Mouse (Mus musculus): ENCODE data around the gene Fcgr3.

GRCm38 (mm10) chr1:171011733-171012132, 53.0 kb downstream of the Fcgr3 start:
- TF ChIP-seq CTCF (IDR thresholded peaks at IDR 0.05) (no peak), EP300 (IDR thresholded peaks at IDR 0.05; ENCODE audit: insufficient read depth, low read depth, low read length) (no peak), POLR2A (IDR thresholded peaks at IDR 0.05; ENCODE audit: insufficient read depth, low read depth, low read length) (no peak)
